Mouse (Mus musculus) right cerebral cortex, adult 18-20 months (tissue): ENCODE results near the gene Srsx.
"Not testable (repeated sequence)": the region's sequence is repeated elsewhere in the genome, so short reads cannot be mapped to it uniquely, and the experiment has no call there.

Experiments used
- DNase-seq: peaks from one replicate; pipeline ENCODE4 v3.0.0; 2022; ENCODE audit warnings: mixed read lengths

Gene Srsx

GRCm38 (mm10) chrX:123222381-123222780, at the start of gene Srsx:
Gene Srsx, minus strand, starts transcription at chrX:123222481.
- not testable (repeated sequence) for DNase-seq

GRCm38 (mm10) chrX:123246807-123247206, 24.5 kb upstream of the Srsx start, which contains the start of gene Gm17577:
Gene Gm17577, minus strand, starts transcription at chrX:123246907.
- not testable (repeated sequence) for DNase-seq
